Mouse (Mus musculus) heart, postnatal 36 days (tissue): Measurements from ENCODE around the gene Spink2. TPM values are rescaled to one million over a fixed set of nuclear protein-coding genes. Genes with fewer than 3 reads are reported as not detected.

Experiments used
- DNase-seq, 2 experiments: peaks; one replicate each; pipeline ENCODE4 v3.0.0; 2021 to 2022
- intact Hi-C: fragments of 180-260 bp; cut with DNase I; formaldehyde crosslinking; loops from one replicate; pipeline ENCODE4 v1.15.1; 2025
- total RNA-seq, 2 experiments: library from RNA; stranded (reverse); gene quantifications; 2 replicates each; pipeline ENCODE4 v1.2.3; 2021

Spink2 gene
- total RNA-seq, 2 experiments from 2014 or later, result 0.53 TPM; not detected in 1

DNA sequence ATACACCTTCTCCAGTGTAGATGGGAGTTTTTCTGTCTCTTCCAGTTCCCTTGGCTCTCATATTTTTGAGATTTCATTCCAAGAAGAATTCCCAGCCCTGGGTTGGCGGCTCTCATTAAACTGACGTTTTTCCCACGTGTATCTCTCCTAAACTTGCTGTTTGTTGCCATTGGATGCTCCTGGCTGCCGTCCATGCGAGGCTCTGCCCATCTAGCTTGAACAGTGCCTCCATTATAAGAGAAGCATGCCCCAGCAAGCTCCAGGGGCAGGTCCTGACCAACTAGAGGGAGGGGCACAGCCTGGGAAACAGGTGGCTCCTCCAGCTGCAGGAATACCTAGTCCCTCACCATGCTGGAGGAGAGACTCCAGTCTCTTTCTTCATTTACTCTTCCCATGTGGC lies 54.3 kb downstream of the Spink2 start:
- no peak for DNase-seq
- intact Hi-C loops, result loop anchor here (5.0 kb wide), 1 partner anchor 35 kb away; no protein-coding TSS in a partner anchor

DNA sequence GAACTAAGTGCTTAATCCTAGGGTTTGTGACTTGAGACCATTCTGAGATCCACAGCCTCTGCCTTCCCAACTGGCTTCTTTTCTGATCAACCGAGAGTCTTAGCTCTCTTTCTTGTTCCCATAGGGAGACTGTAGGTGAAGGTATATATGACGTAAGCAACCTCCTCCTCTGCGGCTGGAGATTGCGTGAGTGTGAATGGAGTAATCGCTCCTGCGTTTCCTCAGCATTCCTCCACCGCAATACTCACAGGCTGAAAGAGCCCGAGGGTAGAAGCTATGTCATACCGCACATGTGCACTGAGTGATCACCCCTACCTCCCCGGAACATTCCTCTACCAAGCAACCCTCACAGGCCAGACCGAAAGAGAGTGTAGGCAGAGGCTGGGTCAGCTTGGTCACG lies 55.7 kb downstream of the Spink2 start:
- intact Hi-C loops, result loop anchor here (5.0 kb wide), 1 partner anchor 33 kb away; no protein-coding TSS in a partner anchor
- DNase-seq, result no peak

Other genes with a start within 250 kb of the Spink2 start
- 10 to 100 TPM; 56.2 to 63.0 TPM for gene Srp72, start 236.8 kb downstream of the Spink2 start, total RNA-seq
- gene Arl9, start 207.4 kb downstream of the Spink2 start, total RNA-seq, result not detected
- not detected for gene Thegl, start 195.4 kb downstream of the Spink2 start, total RNA-seq
- 100 to 1,000 TPM; 405 to 444 TPM for gene Hopx, start 96.3 kb downstream of the Spink2 start, total RNA-seq
- gene Rest, start 54.0 kb upstream of the Spink2 start, total RNA-seq, result 10 to 100 TPM; 14.8 to 16.5 TPM
- 10 to 100 TPM; 20.4 to 23.1 TPM for gene Noa1, start 98.6 kb upstream of the Spink2 start, total RNA-seq
- 10 to 100 TPM; 34.8 to 38.3 TPM for gene Polr2b, start 98.7 kb upstream of the Spink2 start, total RNA-seq
- gene Igfbp7, start 196.6 kb upstream of the Spink2 start, total RNA-seq, result 100 to 1,000 TPM; 249 to 272 TPM